Mouse (Mus musculus) heart, adult 2 months (tissue): ENCODE results near the gene Sidt2.

ENCODE experiments used
- CTCF ChIP-seq: fragments of 200-600 bp; IDR thresholded peaks from 2 replicates; pipeline ENCODE4 v1.8.1; 2022; ENCODE audit warnings: antibody characterized with exemption, mild to moderate bottlenecking, moderate library complexity
- EP300 ChIP-seq: fragments of 200-500 bp; IDR thresholded peaks from 2 replicates; pipeline ENCODE4 v1.6.1; 2011; ENCODE audit warnings: low read depth, low read length, control low read depth; ENCODE audit not compliant: insufficient read depth
- POLR2A ChIP-seq: fragments of 200-500 bp; IDR thresholded peaks from 2 replicates; pipeline ENCODE4 v1.6.1; 2011; ENCODE audit warnings: mild to moderate bottlenecking, low read depth, low read length, control low read depth; ENCODE audit not compliant: insufficient read depth

DNA sequence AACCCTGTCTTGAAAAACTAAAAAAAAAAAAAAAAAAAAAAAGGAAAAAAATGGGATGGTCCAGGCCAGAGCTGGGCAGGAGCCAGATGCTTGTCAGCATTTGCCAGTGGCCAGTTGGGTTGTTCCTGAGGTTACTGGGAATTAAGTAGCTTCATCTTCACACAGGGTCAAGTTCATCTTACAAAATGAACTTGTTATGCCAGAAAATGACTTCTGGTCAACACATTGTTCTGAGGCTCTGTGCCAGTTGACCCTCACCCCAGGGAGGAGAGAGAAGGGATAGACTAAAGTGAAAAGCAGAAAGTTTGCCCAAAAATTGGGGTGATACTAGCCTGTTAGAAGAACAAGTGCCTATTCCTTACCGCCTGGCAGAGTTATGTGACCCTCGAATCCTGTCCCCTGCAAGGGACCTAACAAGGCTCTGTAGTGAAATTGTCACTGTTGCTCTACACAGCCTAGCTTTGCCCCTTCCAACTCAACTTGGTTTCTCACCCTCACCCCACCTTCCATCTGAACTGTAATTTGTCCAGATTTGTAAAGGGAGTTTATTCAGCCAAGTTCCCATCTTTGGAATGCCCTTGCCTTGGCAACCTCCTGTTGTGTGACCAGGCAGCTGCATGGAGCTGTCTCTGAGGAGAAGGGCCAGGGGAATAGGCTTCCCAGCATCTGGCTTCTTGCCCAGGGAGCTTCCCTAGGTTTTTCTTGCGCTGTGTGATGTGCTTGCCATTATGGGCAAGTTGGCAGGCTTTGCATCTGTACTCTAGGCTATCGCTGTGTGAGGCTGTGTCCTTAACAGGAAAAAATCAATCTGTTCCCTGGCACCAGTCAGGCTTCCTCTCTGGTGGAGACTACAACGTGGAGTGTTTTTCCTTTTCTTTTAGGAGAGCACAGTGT, 37.8 kb downstream of the Sidt2 start:
- no peak for TF ChIP-seq EP300
- TF ChIP-seq CTCF: no peak
- no peak for TF ChIP-seq POLR2A
